19 mouse cellular contexts compared by ENCODE assay signal in genomic region chr7:115153764-115154509, GRCm38 (mm10).
DNase-seq lines count a peak whose midpoint lies in the region; ATAC-seq lines count a peak whose summit lies in the region.
"Had no signal": no experiment of that assay in that cellular context is flagged by ENCODE, and none has a peak within 500 bp of the region (broad histone marks: within the 10 kb centered on the region; RNA-seq: fewer than 3 reads in every experiment).

No protein-coding gene starts in this region.

- H3K4me1 ChIP-seq in heart, embryonic 12.5 days (replicated peaks), result peaks cover 14% of the 10 kb centered on the region
- H3K4me1 ChIP-seq in neural tube, embryonic 15.5 days, result no peaks in the 10 kb centered on the region
- 0 out of 2 replicates have a peak, but pooled peaks cover 2% of the 10 kb centered on the region for H3K4me1 ChIP-seq in intestine, embryonic 16.5 days (ENCODE audit: control insufficient read depth, insufficient read depth, low read length)
- H3K4me1 ChIP-seq: forebrain, embryonic 15.5 days; limb, embryonic 15.5 days had no signal

- ATAC-seq in heart, embryonic 12.5 days (ENCODE audit: insufficient number of reproducible peaks, low FRiP score), result no peak
- ATAC-seq in neural tube, embryonic 15.5 days (ENCODE audit: low FRiP score), result no peak
- ATAC-seq in intestine, embryonic 16.5 days, result peak; percentile 74
- ATAC-seq: forebrain, embryonic 15.5 days; midbrain, embryonic 16.5 days; Patski had no signal

- no peaks in the 10 kb centered on the region for H3K36me3 ChIP-seq in heart, embryonic 12.5 days
- H3K36me3 ChIP-seq in neural tube, embryonic 15.5 days, result no peaks in the 10 kb centered on the region
- H3K36me3 ChIP-seq in intestine, embryonic 16.5 days (ENCODE audit: control insufficient read depth, insufficient read depth, low read length), result no peaks in the 10 kb centered on the region
- H3K36me3 ChIP-seq: forebrain, embryonic 15.5 days; limb, embryonic 15.5 days; neural tube, embryonic 12.5 days had no signal

- H3K27me3 ChIP-seq in heart, embryonic 12.5 days (replicated peaks), result no peaks in the 10 kb centered on the region
- H3K27me3 ChIP-seq in neural tube, embryonic 15.5 days (replicated peaks), result no peaks in the 10 kb centered on the region
- H3K27me3 ChIP-seq in intestine, embryonic 16.5 days (replicated peaks; ENCODE audit: control insufficient read depth, insufficient read depth, low read length), result no peaks in the 10 kb centered on the region
- H3K27me3 ChIP-seq: forebrain, embryonic 15.5 days; limb, embryonic 15.5 days; neural tube, embryonic 12.5 days; Patski had no signal

- intact Hi-C loops in heart, postnatal 14 days (cut with DNase I), result no loop called here

- H3K9ac ChIP-seq in heart, embryonic 12.5 days, result no peak overlapping the region
- H3K9ac ChIP-seq in neural tube, embryonic 15.5 days (replicated peaks), result no peak overlapping the region
- H3K9ac ChIP-seq in intestine, embryonic 16.5 days (ENCODE audit: low read depth, low read length), result no peak overlapping the region
- H3K9ac ChIP-seq: forebrain, embryonic 15.5 days; hindbrain, embryonic 14.5 days; limb, embryonic 15.5 days; neural tube, embryonic 12.5 days had no signal

- 0 out of 2 replicates have a peak, but pooled peaks cover 3% of the 10 kb centered on the region for H3K9me3 ChIP-seq in heart, embryonic 12.5 days (replicated peaks)
- no peaks in the 10 kb centered on the region for H3K9me3 ChIP-seq in neural tube, embryonic 15.5 days (replicated peaks)
- no peaks in the 10 kb centered on the region for H3K9me3 ChIP-seq in intestine, embryonic 16.5 days (ENCODE audit: control insufficient read depth, low read length)
- H3K9me3 ChIP-seq: forebrain, embryonic 15.5 days; limb, embryonic 15.5 days; neural tube, embryonic 12.5 days had no signal

- WGBS in heart, embryonic 12.5 days, result 40% methylated on average over 4 of the region's 4 CpGs
- 59% methylated on average over 4 of the region's 4 CpGs for WGBS in neural tube, embryonic 15.5 days
- 36% methylated on average over 4 of the region's 4 CpGs for WGBS in intestine, embryonic 16.5 days

- no peak overlapping the region for H3K4me3 ChIP-seq in heart, embryonic 12.5 days
- no peak overlapping the region for H3K4me3 ChIP-seq in neural tube, embryonic 15.5 days (replicated peaks)
- H3K4me3 ChIP-seq in intestine, embryonic 16.5 days (ENCODE audit: low read length), result no peak overlapping the region
- H3K4me3 ChIP-seq: forebrain, embryonic 15.5 days; left cerebral cortex, adult 2 months; limb, embryonic 15.5 days; neural tube, embryonic 12.5 days had no signal

- DNase-seq in heart, postnatal 14 days, result no peak
- peak; percentile 39 for DNase-seq in neural tube, embryonic 10.5 days (ENCODE audit: extremely low spot score, low spot score)
- DNase-seq in retina, postnatal 1 day, result no peak
- DNase-seq in layer of hippocampus, postnatal 25 days (ENCODE audit: extremely low spot score in 1 of 2, low spot score in 1 of 2), result no peak
- DNase-seq in gastrocnemius, postnatal 25 days, result no peak
- DNase-seq: cerebellum, postnatal 14 days; kidney, adult 8-10 months; lung, adult 2 months; thymus, postnatal 4 days had no signal

- H3K27ac ChIP-seq in heart, embryonic 12.5 days (ENCODE audit: poor library complexity, severe bottlenecking), result 0 out of 2 replicates have a peak overlapping the region, but pooled peaks have one; percentile 17
- no peak overlapping the region for H3K27ac ChIP-seq in neural tube, embryonic 15.5 days (replicated peaks)
- no peak overlapping the region for H3K27ac ChIP-seq in intestine, embryonic 16.5 days (ENCODE audit: low read length)
- H3K27ac ChIP-seq: forebrain, embryonic 15.5 days; hindbrain, embryonic 14.5 days; left cerebral cortex, adult 2 months; limb, embryonic 15.5 days; neural tube, embryonic 12.5 days had no signal

- H3K4me2 ChIP-seq in heart, embryonic 12.5 days, result no peak overlapping the region
- H3K4me2 ChIP-seq in neural tube, embryonic 15.5 days, result no peak overlapping the region
- no peak overlapping the region for H3K4me2 ChIP-seq in intestine, embryonic 16.5 days (ENCODE audit: low read depth, low read length)
- H3K4me2 ChIP-seq: forebrain, embryonic 15.5 days; hindbrain, embryonic 14.5 days; limb, embryonic 15.5 days; neural tube, embryonic 12.5 days had no signal
